Comparison of ENCODE assay signal across 25 mouse cellular contexts in genomic region chr17:68275138-68275537, GRCm38 (mm10). TPM values are rescaled to one million over a fixed set of nuclear protein-coding genes. Genes with fewer than 3 reads are reported as not detected.
DNase-seq lines count a peak whose midpoint lies in the region; ATAC-seq and TF ChIP-seq lines count a peak whose summit lies in the region.
"Had no signal": no experiment of that assay in that cellular context is flagged by ENCODE, and none has a peak within 500 bp of the region (broad histone marks: within the 10 kb centered on the region; RNA-seq: fewer than 3 reads in every experiment).

No protein-coding gene starts in this region.

- no peaks in the 10 kb centered on the region for H3K9me3 ChIP-seq in hindbrain, postnatal 0 days (ENCODE audit: low read length)
- H3K9me3 ChIP-seq in hindbrain, embryonic 13.5 days = no peaks in the 10 kb centered on the region
- H3K9me3 ChIP-seq in midbrain, postnatal 0 days (ENCODE audit: low read length) = no peaks in the 10 kb centered on the region
- no peaks in the 10 kb centered on the region for H3K9me3 ChIP-seq in midbrain, embryonic 10.5 days (replicated peaks)
- H3K9me3 ChIP-seq: embryonic facial prominence, embryonic 10.5 days; embryonic facial prominence, embryonic 12.5 days; forebrain, embryonic 13.5 days; forebrain, embryonic 15.5 days had no signal

- 0 out of 2 replicates have a peak, but pooled peaks cover 9% of the 10 kb centered on the region for H3K4me1 ChIP-seq in hindbrain, postnatal 0 days (ENCODE audit: insufficient read depth, low read length)
- H3K4me1 ChIP-seq in hindbrain, embryonic 13.5 days (replicated peaks) = 0 out of 2 replicates have a peak, but pooled peaks cover 8% of the 10 kb centered on the region
- H3K4me1 ChIP-seq in midbrain, postnatal 0 days (ENCODE audit: insufficient read depth, low read length) = no peaks in the 10 kb centered on the region
- peaks cover 10% of the 10 kb centered on the region for H3K4me1 ChIP-seq in midbrain, embryonic 10.5 days

- no peak for ATAC-seq in hindbrain, postnatal 0 days
- no peak for ATAC-seq in hindbrain, embryonic 13.5 days (ENCODE audit: low FRiP score)
- ATAC-seq in midbrain, postnatal 0 days (ENCODE audit: low FRiP score) = no peak
- peak; percentile 89 for ATAC-seq in granulocyte monocyte progenitor cell, adult 5-6 weeks (replicated peaks; ENCODE audit: poor library complexity, severe bottlenecking)
- ATAC-seq in megakaryocyte progenitor cell, adult 5-6 weeks (replicated peaks; ENCODE audit: poor library complexity) = peak; percentile 93
- ATAC-seq: CD4-positive, CD25-positive, alpha-beta regulatory T cell, adult 4 months; forebrain, embryonic 13.5 days; forebrain, embryonic 15.5 days; forebrain, postnatal 0 days had no signal

- peak overlapping the region; percentile 96; the same call in 1 of the 2 replicates for H3K4me2 ChIP-seq in hindbrain, postnatal 0 days (ENCODE audit: low read depth, low read length)
- H3K4me2 ChIP-seq in hindbrain, embryonic 13.5 days = no peak overlapping the region
- H3K4me2 ChIP-seq in midbrain, postnatal 0 days (ENCODE audit: low read depth, low read length, poor library complexity, severe bottlenecking) = 0 out of 2 replicates have a peak overlapping the region, but pooled peaks have one; percentile 9
- H3K4me2 ChIP-seq: embryonic facial prominence, embryonic 12.5 days; forebrain, embryonic 13.5 days; forebrain, embryonic 15.5 days had no signal

- H3K27ac ChIP-seq in hindbrain, postnatal 0 days = no peak overlapping the region
- no peak overlapping the region for H3K27ac ChIP-seq in hindbrain, embryonic 13.5 days
- no peak overlapping the region for H3K27ac ChIP-seq in midbrain, postnatal 0 days (ENCODE audit: low read depth, low read length)
- H3K27ac ChIP-seq in midbrain, embryonic 10.5 days (replicated peaks) = no peak overlapping the region
- H3K27ac ChIP-seq: embryonic facial prominence, embryonic 10.5 days; embryonic facial prominence, embryonic 12.5 days; forebrain, embryonic 13.5 days; forebrain, embryonic 15.5 days had no signal

- WGBS in hindbrain, postnatal 0 days = 81% methylated on average over 2 of the region's 2 CpGs
- whole genome bisulfite sequencing in hindbrain, embryonic 13.5 days = 80% methylated on average over 2 of the region's 2 CpGs
- WGBS in midbrain, postnatal 0 days = 68% methylated on average over 2 of the region's 2 CpGs
- WGBS in midbrain, embryonic 10.5 days = 78% methylated on average over 2 of the region's 2 CpGs

- no peak for TF ChIP-seq CTCF in hindbrain, postnatal 0 days (IDR thresholded peaks at IDR 0.05; ENCODE audit: low read depth)
- no peak for TF ChIP-seq CTCF in midbrain, postnatal 0 days (IDR thresholded peaks at IDR 0.05)

- DNase-seq in hindbrain, postnatal 0 days (ENCODE audit: low spot score) = no peak
- no peak for DNase-seq in midbrain, postnatal 0 days (ENCODE audit: low spot score)
- no peak for DNase-seq in midbrain, embryonic 10.5 days (ENCODE audit: low spot score)
- DNase-seq in retina, postnatal 1 day = no peak
- DNase-seq in testis, postnatal 14 days (ENCODE audit: low spot score) = no peak
- DNase-seq: adrenal gland, adult 2 months; adrenal gland, postnatal 10 days; adrenal gland, postnatal 25 days; B cell, adult 2 months; cerebellum, adult 11-12 months; cerebellum, adult 2 months; cerebellum, adult 9-10 months; cerebellum, postnatal 25 days; forebrain, postnatal 0 days had no signal

- no peaks in the 10 kb centered on the region for H3K36me3 ChIP-seq in hindbrain, postnatal 0 days (ENCODE audit: insufficient read depth, low read length)
- H3K36me3 ChIP-seq in hindbrain, embryonic 13.5 days = no peaks in the 10 kb centered on the region
- H3K36me3 ChIP-seq in midbrain, postnatal 0 days (ENCODE audit: insufficient read depth, low read length) = no peaks in the 10 kb centered on the region
- no peaks in the 10 kb centered on the region for H3K36me3 ChIP-seq in midbrain, embryonic 10.5 days
- H3K36me3 ChIP-seq: embryonic facial prominence, embryonic 10.5 days; embryonic facial prominence, embryonic 12.5 days; forebrain, embryonic 15.5 days; G1E had no signal

- no peak overlapping the region for H3K9ac ChIP-seq in hindbrain, postnatal 0 days (replicated peaks; ENCODE audit: low read length)
- no peak overlapping the region for H3K9ac ChIP-seq in hindbrain, embryonic 13.5 days
- no peak overlapping the region for H3K9ac ChIP-seq in midbrain, postnatal 0 days (replicated peaks; ENCODE audit: low read length, poor library complexity, severe bottlenecking)
- H3K9ac ChIP-seq: embryonic facial prominence, embryonic 12.5 days; forebrain, embryonic 13.5 days; forebrain, embryonic 15.5 days; forebrain, postnatal 0 days had no signal

- H3K4me3 ChIP-seq in hindbrain, postnatal 0 days (ENCODE audit: low read length) = no peak overlapping the region
- no peak overlapping the region for H3K4me3 ChIP-seq in hindbrain, embryonic 13.5 days
- H3K4me3 ChIP-seq in midbrain, postnatal 0 days (ENCODE audit: low read depth, low read length) = no peak overlapping the region
- no peak overlapping the region for H3K4me3 ChIP-seq in midbrain, embryonic 10.5 days
- H3K4me3 ChIP-seq: embryonic facial prominence, embryonic 10.5 days; embryonic facial prominence, embryonic 12.5 days; forebrain, embryonic 13.5 days; forebrain, embryonic 15.5 days had no signal

- H3K27me3 ChIP-seq in hindbrain, postnatal 0 days (ENCODE audit: insufficient read depth, low read length) = no peaks in the 10 kb centered on the region
- H3K27me3 ChIP-seq in hindbrain, embryonic 13.5 days = peaks cover 12% of the 10 kb centered on the region; the same call in 1 of the 2 replicates
- H3K27me3 ChIP-seq in midbrain, postnatal 0 days (ENCODE audit: insufficient read depth, low read length) = no peaks in the 10 kb centered on the region
- peaks cover 35% of the 10 kb centered on the region for H3K27me3 ChIP-seq in midbrain, embryonic 10.5 days (ENCODE audit: low read depth, poor library complexity, severe bottlenecking)
- H3K27me3 ChIP-seq: CH12.LX; forebrain, embryonic 15.5 days had no signal

RNA-seq across cellular contexts. Expression of gene L3mbtl4, which starts 1.5 kb away (rescaled TPM):
- 6.9 and 10.1 TPM in 2 replicates for total RNA-seq in hindbrain, postnatal 0 days (2014; rRNA removed)
- 5.1 and 5.4 TPM in 2 replicates for polyA plus RNA-seq in hindbrain, postnatal 0 days (2015; fragmentation: Nextera tagmentation; extraction: Ambion mirVana)
- 1.8 and 2.0 TPM in 2 replicates for polyA plus RNA-seq in hindbrain, embryonic 13.5 days (2015; fragmentation: Nextera tagmentation; extraction: Ambion mirVana)
- total RNA-seq in midbrain, postnatal 0 days (2014; rRNA removed) = 6.7 and 8.5 TPM in 2 replicates
- polyA plus RNA-seq in midbrain, postnatal 0 days (2015; fragmentation: Nextera tagmentation; extraction: Ambion mirVana) = 4.8 and 5.7 TPM in 2 replicates
- 0.09 and 0.17 TPM in 2 replicates for polyA plus RNA-seq in midbrain, embryonic 10.5 days (2016; fragmentation: Nextera tagmentation; extraction: Ambion mirVana)
- total RNA-seq in granulocyte monocyte progenitor cell, adult 5-6 weeks (2014; fragmentation: Nextera tagmentation) = not detected in 2 replicates
- not detected in 2 replicates for total RNA-seq in granulocyte monocyte progenitor cell, adult 5-6 weeks (2017)
- not detected in 2 replicates for total RNA-seq in megakaryocyte progenitor cell, adult 5-6 weeks (2015)
- total RNA-seq in megakaryocyte progenitor cell, adult 5-6 weeks (2017) = not detected in 2 replicates
- total RNA-seq: CH12.LX had no signal
- polyA plus RNA-seq: CD4-positive, CD25-positive, alpha-beta regulatory T cell, adult 4 months; forebrain, embryonic 11.5 days; G1E had no signal

Comparison
In these comparisons a context has a peak if more than half of its experiments do, and no peak if none do; other contexts are left out.
1. ATAC-seq: peak in granulocyte monocyte progenitor cell, adult 5-6 weeks (single experiment) and megakaryocyte progenitor cell, adult 5-6 weeks (single experiment); none in hindbrain, postnatal 0 days (single experiment), hindbrain, embryonic 13.5 days (single experiment) and midbrain, postnatal 0 days (single experiment).